ENCODE assay signal across 20 mouse cellular contexts in genomic region chr5:66421954-66422353, GRCm38 (mm10).
A peak's percentile ranks its signal among the peaks of the same experiment; 100 is the strongest.
DNase-seq lines count a peak whose midpoint lies in the region; ATAC-seq lines count a peak whose summit lies in the region.
"Had no signal": no experiment of that assay in that cellular context is flagged by ENCODE, and none has a peak within 500 bp of the region (broad histone marks: within the 10 kb centered on the region; RNA-seq: fewer than 3 reads in every experiment).

No protein-coding gene starts in this region.

- H3K4me3 ChIP-seq in heart, embryonic 13.5 days, result no peak overlapping the region
- H3K4me3 ChIP-seq: embryonic facial prominence, embryonic 12.5 days; heart, embryonic 15.5 days; hindbrain, embryonic 10.5 days; intestine, embryonic 15.5 days had no signal

- H3K9me3 ChIP-seq in heart, embryonic 13.5 days, result no peaks in the 10 kb centered on the region
- H3K9me3 ChIP-seq: embryonic facial prominence, embryonic 12.5 days; heart, embryonic 15.5 days; hindbrain, embryonic 10.5 days; intestine, embryonic 15.5 days had no signal

- peaks cover 40% of the 10 kb centered on the region for H3K4me1 ChIP-seq in heart, embryonic 13.5 days
- H3K4me1 ChIP-seq: intestine, embryonic 15.5 days had no signal

- ATAC-seq in heart, embryonic 13.5 days (ENCODE audit: extremely low read depth, insufficient number of reproducible peaks, low FRiP score, low TSS enrichment), result no peak
- ATAC-seq: forebrain, embryonic 14.5 days; intestine, embryonic 15.5 days had no signal

- H3K27me3 ChIP-seq in heart, embryonic 13.5 days (replicated peaks), result no peaks in the 10 kb centered on the region
- H3K27me3 ChIP-seq: embryonic facial prominence, embryonic 12.5 days; heart, embryonic 15.5 days; intestine, embryonic 15.5 days had no signal

- H3K9ac ChIP-seq in heart, embryonic 13.5 days, result no peak overlapping the region
- H3K9ac ChIP-seq: embryonic facial prominence, embryonic 12.5 days; heart, embryonic 15.5 days; hindbrain, embryonic 14.5 days; intestine, embryonic 15.5 days had no signal

- intact Hi-C loops in heart, postnatal 25 days (cut with DNase I), result loop anchor here (5.0 kb wide), 1 partner anchor 55 kb away; no protein-coding TSS in a partner anchor
- intact Hi-C loops in heart, postnatal 10 days (cut with DNase I), result loop anchor here (2.0 kb wide), 1 partner anchor 35 kb away; no protein-coding TSS in a partner anchor

- WGBS in heart, embryonic 13.5 days, result 32% methylated on average over 4 of the region's 4 CpGs

- peak overlapping the region; percentile 24; the same call in 1 of the 2 replicates for H3K4me2 ChIP-seq in heart, embryonic 13.5 days
- H3K4me2 ChIP-seq: embryonic facial prominence, embryonic 12.5 days; heart, embryonic 15.5 days; hindbrain, embryonic 14.5 days; intestine, embryonic 15.5 days had no signal

- peak overlapping the region; percentile 32; the same call in 1 of the 2 replicates for H3K27ac ChIP-seq in heart, embryonic 13.5 days (replicated peaks)
- H3K27ac ChIP-seq: embryonic facial prominence, embryonic 12.5 days; heart, embryonic 15.5 days; hindbrain, embryonic 10.5 days; hindbrain, embryonic 14.5 days; intestine, embryonic 15.5 days had no signal

- H3K36me3 ChIP-seq in heart, embryonic 13.5 days, result no peaks in the 10 kb centered on the region
- H3K36me3 ChIP-seq: embryonic facial prominence, embryonic 12.5 days; heart, embryonic 15.5 days; hindbrain, embryonic 10.5 days; intestine, embryonic 15.5 days had no signal

- DNase-seq in heart, adult 18-20 months, result peak; percentile 53 to 57
- no peak for DNase-seq in heart, postnatal 25 days (ENCODE audit: low spot score)
- DNase-seq in heart, adult 8-10 months (ENCODE audit: low spot score), result peak; percentile 25
- DNase-seq in heart, postnatal 10 days, result peak; percentile 68 to 71
- DNase-seq in kidney, postnatal 25 days, result no peak
- no peak for DNase-seq in cerebellum, postnatal 4 days (ENCODE audit: low spot score in 2 of 2)
- no peak for DNase-seq in left cerebral cortex, adult 18-20 months (ENCODE audit: low spot score in 2 of 2)
- DNase-seq: adrenal gland, postnatal 10 days; cerebellum, adult 11 months; cerebellum, adult 8-10 months; cerebellum, postnatal 14 days; gastrocnemius, postnatal 36 days; kidney, adult 18-20 months had no signal

Comparison
In these comparisons a context has a peak if more than half of its experiments do, and no peak if none do; other contexts are left out.
1. DNase-seq: peak in heart, adult 18-20 months (2 of 2), heart, adult 8-10 months (single experiment) and heart, postnatal 10 days (2 of 2); none in heart, postnatal 25 days (single experiment), kidney, postnatal 25 days (0 of 2), cerebellum, postnatal 4 days (0 of 2) and left cerebral cortex, adult 18-20 months (0 of 2).